Mouse (Mus musculus): ENCODE data around the gene Slc18a3. TPM values are rescaled to one million over a fixed set of nuclear protein-coding genes. Genes with fewer than 3 reads are reported as not detected.

Slc18a3 gene
- polyA plus RNA-seq, 1 experiment = not detected

GRCm38 (mm10) chr14:32465889-32466288, 1.2 kb upstream of the Slc18a3 start, which contains the start of gene Chat:
Chat (minus strand) TSS chr14:32465989.
- no peak within 1 kb of the TSS for H3K4me3 ChIP-seq (ENCODE audit: insufficient read depth, low read depth, low read length)

DNA sequence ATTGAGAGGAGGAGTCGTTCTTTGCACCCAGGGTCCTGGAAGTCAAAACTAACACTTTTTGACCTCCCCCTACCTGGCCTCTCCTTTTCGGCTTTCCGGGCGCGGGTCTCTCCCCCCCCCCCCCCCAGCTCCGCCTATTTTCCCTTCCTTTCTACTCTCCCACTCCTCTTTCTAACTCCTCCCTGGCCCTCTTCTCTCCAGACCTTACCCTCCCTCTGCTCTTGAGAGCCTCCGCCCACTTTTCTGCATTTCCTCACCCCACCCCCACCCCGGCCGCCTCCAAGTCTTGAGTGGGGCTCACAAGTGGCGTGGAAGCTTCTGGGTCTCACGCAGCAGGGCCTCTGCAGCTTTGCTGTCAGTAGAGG, 838 bp upstream of the Slc18a3 start:
- no peak overlapping the region for H3K4me3 ChIP-seq (ENCODE audit: insufficient read depth, low read depth, low read length)
- peaks cover 24% of the 10 kb centered on the region for H3K4me1 ChIP-seq (ENCODE audit: control insufficient read depth, insufficient read depth, low read length)

More at GRCm38 (mm10) chr14:32465889-32466288, 1.2 kb upstream of the Slc18a3 start, which contains the start of gene Chat:
- H3K4me1 ChIP-seq (ENCODE audit: control insufficient read depth, insufficient read depth, low read length) = peaks cover 24% of the 10 kb centered on the region
- H3K27ac ChIP-seq (ENCODE audit: insufficient read depth, low read depth, low read length) = no peak within 1 kb of the TSS
- 57% methylated on average over 13 of the region's 13 CpGs for WGBS
- TF ChIP-seq POLR2A (IDR thresholded peaks at IDR 0.05; ENCODE audit: insufficient read depth, low read depth, low read length) (no peak), CTCF (IDR thresholded peaks at IDR 0.05; ENCODE audit: insufficient read depth, low read depth, low read length) (no peak)

DNA sequence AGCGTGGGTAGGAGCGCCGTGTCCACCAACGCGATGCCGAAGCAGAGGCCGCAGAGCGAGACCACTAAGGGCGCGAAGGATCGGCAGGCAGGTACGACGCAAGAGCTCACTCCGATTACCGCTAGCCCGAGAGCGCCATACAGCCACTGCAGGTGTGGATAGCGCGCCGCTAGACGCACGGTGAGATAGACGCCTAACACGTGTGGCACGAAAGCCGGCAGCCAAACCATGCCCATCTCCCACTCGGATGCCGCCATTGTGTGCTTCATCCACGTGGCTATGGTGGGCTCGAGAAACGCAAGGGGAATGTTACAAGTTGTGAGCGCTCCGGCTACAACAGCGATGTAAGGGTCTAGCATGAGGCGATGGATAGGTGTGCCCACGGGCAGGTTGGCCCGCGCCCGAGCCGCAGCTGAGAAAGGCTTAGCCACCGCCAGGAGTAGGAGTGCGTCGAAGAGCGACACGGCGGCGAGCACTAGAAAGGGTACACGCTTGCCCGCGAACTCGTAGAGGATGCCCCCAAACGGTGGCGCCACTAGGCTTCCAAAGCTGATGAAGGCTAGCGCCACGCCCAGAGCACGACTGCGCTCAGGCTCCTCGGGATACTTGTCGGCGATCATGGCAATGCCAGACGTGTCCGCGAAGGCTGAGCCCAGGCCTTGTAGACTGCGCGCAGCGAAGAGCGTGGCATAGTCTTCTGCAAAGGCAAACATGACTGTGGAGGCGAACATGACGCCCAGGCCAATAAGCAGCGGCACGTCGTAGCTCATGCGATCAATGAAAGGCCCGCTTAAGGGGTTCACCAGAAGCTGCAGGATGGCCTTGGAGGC, 1.2 kb downstream of the Slc18a3 start:
- TF ChIP-seq CTCF (IDR thresholded peaks at IDR 0.05; ENCODE audit: insufficient read depth, low read depth, low read length) (no peak), POLR2A (IDR thresholded peaks at IDR 0.05; ENCODE audit: insufficient read depth, low read depth, low read length) (no peak)
- peaks cover 20% of the 10 kb centered on the region for H3K4me1 ChIP-seq (ENCODE audit: control insufficient read depth, insufficient read depth, low read length)

More for the DNA sequence above, 838 bp upstream of the Slc18a3 start:
- no peak overlapping the region for H3K27ac ChIP-seq (ENCODE audit: insufficient read depth, low read depth, low read length)
- TF ChIP-seq CTCF (IDR thresholded peaks at IDR 0.05; ENCODE audit: insufficient read depth, low read depth, low read length) = no peak
- TF ChIP-seq POLR2A (IDR thresholded peaks at IDR 0.05; ENCODE audit: insufficient read depth, low read depth, low read length) = no peak
- WGBS = 13% methylated on average over 10 of the region's 11 CpGs

GRCm38 (mm10) chr14:32452552-32452951, 12.1 kb downstream of the Slc18a3 start:
- Histone ChIP-seq H3K27ac (ENCODE audit: insufficient read depth, low read depth, low read length) (no peak overlapping the region), H3K4me1 (ENCODE audit: control insufficient read depth, insufficient read depth, low read length) (no peaks in the 10 kb centered on the region), H3K4me3 (ENCODE audit: insufficient read depth, low read depth, low read length) (no peak overlapping the region)
- WGBS = 32% methylated on average over 4 of the region's 4 CpGs
- TF ChIP-seq POLR2A (IDR thresholded peaks at IDR 0.05; ENCODE audit: insufficient read depth, low read depth, low read length) (no peak), CTCF (IDR thresholded peaks at IDR 0.05; ENCODE audit: insufficient read depth, low read depth, low read length) (no peak)

More for the DNA sequence above, 1.2 kb downstream of the Slc18a3 start:
- no peak overlapping the region for H3K27ac ChIP-seq (ENCODE audit: insufficient read depth, low read depth, low read length)
- 3% methylated on average over 74 of the region's 74 CpGs for WGBS
- H3K4me3 ChIP-seq (ENCODE audit: insufficient read depth, low read depth, low read length) = no peak overlapping the region

DNA sequence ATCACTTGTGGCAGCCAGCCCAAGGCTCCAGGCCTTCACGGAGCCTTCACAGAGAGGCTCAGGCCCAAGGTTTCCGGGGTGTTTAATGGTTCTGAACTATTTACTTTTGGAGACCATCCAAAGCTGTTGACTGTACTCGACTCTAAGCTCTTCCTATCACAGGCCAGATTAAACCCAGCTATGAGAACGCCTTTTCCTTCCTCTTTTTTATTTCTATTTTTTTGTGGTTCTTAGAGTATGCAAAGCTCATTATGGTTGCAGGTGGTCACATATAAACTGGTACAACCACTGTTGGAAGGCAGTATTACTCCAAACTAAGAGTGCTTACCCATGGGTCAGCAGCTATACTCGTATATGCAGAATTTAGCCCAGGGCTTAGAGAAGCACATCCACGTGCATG, 17.7 kb downstream of the Slc18a3 start:
- Histone ChIP-seq H3K4me1 (ENCODE audit: control insufficient read depth, insufficient read depth, low read length) (no peaks in the 10 kb centered on the region), H3K27ac (ENCODE audit: insufficient read depth, low read depth, low read length) (no peak overlapping the region), H3K4me3 (ENCODE audit: insufficient read depth, low read depth, low read length) (no peak overlapping the region)
- WGBS = 70% methylated on average over 6 of the region's 6 CpGs
- no peak for TF ChIP-seq POLR2A (IDR thresholded peaks at IDR 0.05; ENCODE audit: insufficient read depth, low read depth, low read length)
- TF ChIP-seq CTCF (IDR thresholded peaks at IDR 0.05; ENCODE audit: insufficient read depth, low read depth, low read length) = no peak

DNA sequence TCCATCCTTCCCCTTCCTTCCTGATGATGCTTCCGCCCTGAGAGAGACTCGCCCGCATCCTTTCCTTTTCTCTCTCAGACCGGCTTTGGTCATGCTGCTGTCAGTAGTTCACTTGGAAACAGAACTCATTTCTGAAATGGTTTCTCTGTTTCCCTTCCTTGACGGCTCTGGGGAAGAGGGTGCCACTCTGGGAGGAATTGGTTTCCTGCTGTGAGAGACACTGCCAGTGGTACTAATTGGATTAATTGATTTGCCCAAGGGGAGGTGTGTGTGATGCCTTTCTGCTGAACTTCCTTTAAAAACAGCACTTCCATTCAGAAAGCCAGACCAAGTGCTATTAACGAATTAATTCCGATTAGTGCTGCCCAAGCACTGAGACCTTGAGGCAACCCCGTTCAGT, 21.2 kb downstream of the Slc18a3 start:
- Histone ChIP-seq H3K4me3 (ENCODE audit: insufficient read depth, low read depth, low read length) (no peak overlapping the region), H3K27ac (ENCODE audit: insufficient read depth, low read depth, low read length) (no peak overlapping the region), H3K4me1 (ENCODE audit: control insufficient read depth, insufficient read depth, low read length) (no peaks in the 10 kb centered on the region)
- 28% methylated on average over 8 of the region's 8 CpGs for WGBS
- TF ChIP-seq CTCF (IDR thresholded peaks at IDR 0.05; ENCODE audit: insufficient read depth, low read depth, low read length) (no peak), POLR2A (IDR thresholded peaks at IDR 0.05; ENCODE audit: insufficient read depth, low read depth, low read length) (no peak)

- no peaks in the 10 kb centered on the region for H3K4me1 ChIP-seq (ENCODE audit: control insufficient read depth, insufficient read depth, low read length)
- TF ChIP-seq CTCF (IDR thresholded peaks at IDR 0.05; ENCODE audit: insufficient read depth, low read depth, low read length) = no peak
- TF ChIP-seq POLR2A (IDR thresholded peaks at IDR 0.05; ENCODE audit: insufficient read depth, low read depth, low read length) = no peak
- 37% methylated on average over 3 of the region's 3 CpGs for WGBS
Measured at GRCm38 (mm10) chr14:32439744-32440143, 24.9 kb downstream of the Slc18a3 start.

GRCm38 (mm10) chr14:32439316-32439715, 25.3 kb downstream of the Slc18a3 start:
- no peak for TF ChIP-seq CTCF (IDR thresholded peaks at IDR 0.05; ENCODE audit: insufficient read depth, low read depth, low read length)
- TF ChIP-seq POLR2A (IDR thresholded peaks at IDR 0.05; ENCODE audit: insufficient read depth, low read depth, low read length) = no peak
- no peak overlapping the region for H3K4me3 ChIP-seq (ENCODE audit: insufficient read depth, low read depth, low read length)
- WGBS = 72% methylated on average over 5 of the region's 5 CpGs
- H3K4me1 ChIP-seq (ENCODE audit: control insufficient read depth, insufficient read depth, low read length) = no peaks in the 10 kb centered on the region
- no peak overlapping the region for H3K27ac ChIP-seq (ENCODE audit: insufficient read depth, low read depth, low read length)

More at GRCm38 (mm10) chr14:32439744-32440143, 24.9 kb downstream of the Slc18a3 start:
- Histone ChIP-seq H3K4me3 (ENCODE audit: insufficient read depth, low read depth, low read length) (no peak overlapping the region), H3K27ac (ENCODE audit: insufficient read depth, low read depth, low read length) (no peak overlapping the region)

DNA sequence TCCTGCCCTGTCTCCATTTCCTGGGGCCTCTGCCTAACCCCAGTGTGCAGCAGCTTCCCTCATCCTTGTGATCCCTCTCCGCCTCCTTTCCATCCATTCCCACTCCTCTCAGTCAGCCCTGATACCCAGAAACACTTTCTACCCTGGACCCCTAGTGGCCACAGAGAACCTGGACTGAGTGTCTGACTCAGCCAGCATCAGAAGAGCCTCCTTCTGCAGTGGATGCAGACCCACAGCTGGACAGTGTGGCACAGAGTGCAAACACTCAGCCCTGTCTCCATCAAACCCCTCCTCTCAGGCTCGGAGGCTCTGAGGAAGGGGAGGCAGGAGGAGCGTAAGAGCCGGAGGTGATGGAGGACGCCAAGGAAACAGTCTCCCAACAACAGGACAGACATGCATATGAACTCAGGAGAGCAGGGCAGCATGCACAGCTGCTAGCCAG, 27.3 kb downstream of the Slc18a3 start:
- 51% methylated on average over 5 of the region's 5 CpGs for WGBS
- H3K4me3 ChIP-seq (ENCODE audit: insufficient read depth, low read depth, low read length) = no peak overlapping the region
- H3K27ac ChIP-seq (ENCODE audit: insufficient read depth, low read depth, low read length) = no peak overlapping the region
- TF ChIP-seq POLR2A (IDR thresholded peaks at IDR 0.05; ENCODE audit: insufficient read depth, low read depth, low read length) = no peak
- no peak for TF ChIP-seq CTCF (IDR thresholded peaks at IDR 0.05; ENCODE audit: insufficient read depth, low read depth, low read length)
- no peaks in the 10 kb centered on the region for H3K4me1 ChIP-seq (ENCODE audit: control insufficient read depth, insufficient read depth, low read length)
